Mouse (Mus musculus) bone marrow, adult 2 months (tissue): Measurements from ENCODE around the gene Sphk1. TPM values are rescaled to one million over a fixed set of nuclear protein-coding genes. Genes with fewer than 3 reads are reported as not detected.
A peak's percentile ranks its signal among the peaks of the same experiment; 100 is the strongest.

Experiments used
- H3K27ac ChIP-seq: fragments of 200-500 bp; 2 replicates; pipeline ENCODE4 v1.5.1; 2012; ENCODE audit warnings: low read depth, mild to moderate bottlenecking, control low read depth, inconsistent platforms, low read length; ENCODE audit not compliant: control insufficient read depth, poor library complexity, insufficient read depth
- H3K4me1 ChIP-seq: fragments of 200-500 bp; 2 replicates; pipeline ENCODE4 v1.6.1; 2011; ENCODE audit warnings: low read length; ENCODE audit not compliant: control insufficient read depth, insufficient read depth
- H3K4me3 ChIP-seq: fragments of 200-500 bp; replicated peaks from 2 replicates; pipeline ENCODE3; 2011; ENCODE audit warnings: mild to moderate bottlenecking, low read depth, low read length, control low read depth; ENCODE audit not compliant: control insufficient read depth
- CTCF ChIP-seq: fragments of 200-500 bp; IDR thresholded peaks from 2 replicates; pipeline ENCODE4 v1.5.1; 2011; ENCODE audit warnings: low read length, control low read depth; ENCODE audit not compliant: control insufficient read depth, insufficient read depth
- POLR2A ChIP-seq: fragments of 200-500 bp; IDR thresholded peaks from 2 replicates; pipeline ENCODE4 v1.6.1; 2011; ENCODE audit warnings: low read depth, mild to moderate bottlenecking, control low read depth, low read length, borderline replicate concordance; ENCODE audit not compliant: control insufficient read depth
- WGBS: fragments of 180-500 bp; shearing (Covaris S2); methylation state at CpG from one replicate; pipeline ENCODE4 v1.1.7; 2018; 5-methylcytosine and 5-hydroxymethylcytosine counted together
- polyA plus RNA-seq: library from polyadenylated mRNA; stranded (reverse); fragments of >200 nt; gene quantifications from 2 replicates; pipeline ENCODE4 v1.2.4, GENCODE M21; 2011; ENCODE audit warnings: low replicate concordance; ENCODE audit not compliant: missing spikeins, insufficient read depth, insufficient read length

Gene Sphk1
- polyA plus RNA-seq, 1 experiment, result 31.7 TPM

DNA sequence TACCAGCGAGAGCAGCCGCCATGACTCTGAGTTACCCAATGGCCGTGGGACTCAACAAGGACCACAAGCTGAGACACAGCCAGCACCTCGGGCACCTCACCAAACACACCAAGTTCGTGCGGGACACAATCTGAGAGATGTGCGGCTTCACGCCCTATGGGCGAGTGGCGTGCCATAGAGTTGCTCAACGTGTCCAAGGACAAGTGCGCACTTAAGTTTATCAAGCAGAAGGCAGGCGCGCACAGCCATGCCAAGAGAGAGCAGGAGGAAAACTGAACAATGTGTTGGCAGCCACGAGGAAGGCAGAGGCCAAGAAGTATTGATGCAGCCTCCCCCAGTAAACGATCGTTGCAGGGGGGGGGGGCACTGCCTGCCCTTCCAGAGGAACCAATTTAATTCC is 26.2 kb upstream of the Sphk1 start:
- peaks cover 5% of the 10 kb centered on the region for H3K4me1 ChIP-seq
- H3K27ac ChIP-seq, result no peak overlapping the region; the same call in 1 of the 2 replicates
- TF ChIP-seq CTCF (no peak), POLR2A (no peak)

DNA sequence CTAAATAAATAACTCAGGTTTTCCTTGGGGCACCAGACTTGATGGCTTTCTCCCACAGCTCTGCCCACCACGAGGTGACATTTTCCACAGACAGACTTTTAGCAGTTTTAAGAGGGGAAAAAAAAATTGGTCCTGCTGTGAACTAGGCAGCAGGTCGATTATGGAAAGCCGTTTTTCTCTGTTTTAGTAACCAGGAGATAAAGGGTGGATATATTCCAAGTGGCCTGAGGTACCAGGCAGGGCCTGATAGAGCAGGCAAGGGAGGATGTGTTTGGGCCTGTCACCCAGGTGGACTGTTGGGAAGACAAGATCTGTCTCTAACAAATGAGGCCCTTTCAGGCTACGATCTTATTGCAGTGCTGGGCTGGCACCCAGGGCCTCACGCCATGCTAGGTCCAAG is 25.2 kb upstream of the Sphk1 start:
- peaks cover 5% of the 10 kb centered on the region for H3K4me1 ChIP-seq
- 57% methylated on average over 5 of the region's 5 CpGs for WGBS
- no peak for TF ChIP-seq CTCF
- TF ChIP-seq POLR2A, result no peak

More for the DNA sequence above, 26.2 kb upstream of the Sphk1 start:
- no peak overlapping the region for H3K4me3 ChIP-seq
- WGBS, result 84% methylated on average over 17 of the region's 17 CpGs

DNA sequence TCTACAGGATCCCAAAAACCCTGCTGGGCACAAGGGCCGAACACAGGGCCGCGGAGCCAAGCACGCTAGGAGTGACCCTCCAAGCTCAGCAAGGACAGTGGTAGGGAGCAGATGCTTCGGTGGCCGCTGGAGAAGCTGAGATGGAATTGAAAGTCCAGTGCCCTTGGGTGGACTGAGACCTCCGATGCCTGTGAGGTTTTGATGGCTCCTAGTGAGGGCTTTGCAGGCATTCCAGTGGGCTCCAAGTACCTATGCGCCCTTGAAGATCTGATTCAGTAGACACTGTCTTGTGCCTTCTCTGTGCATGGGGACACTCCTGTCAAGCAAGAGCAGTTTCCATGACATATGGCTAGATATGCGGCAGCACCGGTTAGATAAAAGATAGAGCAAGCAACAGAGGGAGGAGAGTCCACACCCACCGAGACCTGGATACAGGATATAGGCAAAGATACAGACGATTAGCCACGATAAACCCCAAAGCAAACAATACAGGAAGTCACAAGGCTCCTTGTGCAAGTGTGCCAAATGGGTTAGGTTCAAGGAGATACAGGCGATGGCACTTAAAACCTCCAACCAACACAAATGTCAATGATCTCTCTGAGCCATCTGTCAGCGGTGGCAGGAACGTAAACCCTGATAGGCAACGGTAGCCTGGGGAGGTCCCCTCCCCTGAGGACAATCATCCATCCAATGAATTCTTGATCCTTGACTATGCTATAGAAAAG is 24.4 kb upstream of the Sphk1 start:
- Histone ChIP-seq H3K4me1 (peaks cover 5% of the 10 kb centered on the region), H3K27ac (peak overlapping the region; percentile 65), H3K4me3 (no peak overlapping the region)
- TF ChIP-seq CTCF (no peak), POLR2A (no peak)
- WGBS, result 62% methylated on average over 17 of the region's 17 CpGs

More for the DNA sequence above, 25.2 kb upstream of the Sphk1 start:
- Histone ChIP-seq H3K4me3 (no peak overlapping the region), H3K27ac (peak overlapping the region; percentile 65)

DNA sequence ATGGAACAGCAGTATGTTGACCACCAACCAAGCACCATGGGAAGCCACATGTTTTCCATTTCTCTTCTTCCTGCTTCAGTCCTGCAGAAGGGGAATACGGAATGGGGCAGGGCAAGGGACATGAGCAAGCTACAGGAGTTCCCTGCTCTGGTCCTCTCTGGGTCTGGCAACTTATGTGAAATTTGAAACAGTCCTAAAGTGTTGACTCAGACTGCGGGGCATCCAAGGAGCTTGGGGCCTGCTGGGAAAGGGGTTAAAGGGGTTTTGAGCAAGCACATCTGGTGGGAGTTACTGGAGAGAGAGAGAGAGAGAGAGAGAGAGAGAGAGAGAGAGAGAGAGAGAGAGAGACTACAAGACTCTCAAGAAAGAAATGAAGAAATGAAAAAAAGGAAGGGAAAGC is 22.0 kb upstream of the Sphk1 start:
- TF ChIP-seq CTCF, result no peak
- no peak for TF ChIP-seq POLR2A
- no peak overlapping the region for H3K4me3 ChIP-seq
- no peak overlapping the region for H3K27ac ChIP-seq
- whole genome bisulfite sequencing, result 76% methylated on average over 2 of the region's 2 CpGs
- peaks cover 5% of the 10 kb centered on the region for H3K4me1 ChIP-seq

DNA sequence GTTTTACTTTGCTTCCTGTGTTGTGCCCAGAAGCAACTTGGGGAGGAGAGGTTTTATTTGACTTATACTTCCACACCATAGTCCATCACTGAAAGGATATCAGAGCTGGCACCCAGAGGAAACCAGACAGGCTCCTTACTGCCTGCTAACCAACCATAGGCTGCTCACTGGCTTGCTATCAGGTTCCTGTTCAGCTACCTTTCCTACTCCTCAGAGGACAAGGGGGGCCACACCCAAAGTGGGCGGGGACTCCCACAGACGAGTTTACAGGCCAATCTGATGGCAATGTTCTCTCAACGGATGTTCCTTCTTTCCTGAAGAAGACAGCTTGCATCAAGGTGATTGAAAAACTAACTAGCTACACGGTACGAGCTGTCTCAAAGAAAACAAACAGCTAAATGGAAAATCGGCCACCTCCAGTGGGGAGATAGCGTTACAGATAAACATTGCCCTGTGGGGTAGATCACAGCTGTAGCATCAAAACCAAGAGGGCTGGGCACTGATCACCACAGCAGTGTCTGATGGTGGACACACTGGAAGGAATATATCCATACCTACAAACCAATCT is 19.3 kb upstream of the Sphk1 start:
- Histone ChIP-seq H3K4me3 (no peak overlapping the region), H3K4me1 (no peaks in the 10 kb centered on the region), H3K27ac (no peak overlapping the region)
- 54% methylated on average over 7 of the region's 7 CpGs for WGBS
- TF ChIP-seq CTCF (no peak), POLR2A (no peak)

DNA sequence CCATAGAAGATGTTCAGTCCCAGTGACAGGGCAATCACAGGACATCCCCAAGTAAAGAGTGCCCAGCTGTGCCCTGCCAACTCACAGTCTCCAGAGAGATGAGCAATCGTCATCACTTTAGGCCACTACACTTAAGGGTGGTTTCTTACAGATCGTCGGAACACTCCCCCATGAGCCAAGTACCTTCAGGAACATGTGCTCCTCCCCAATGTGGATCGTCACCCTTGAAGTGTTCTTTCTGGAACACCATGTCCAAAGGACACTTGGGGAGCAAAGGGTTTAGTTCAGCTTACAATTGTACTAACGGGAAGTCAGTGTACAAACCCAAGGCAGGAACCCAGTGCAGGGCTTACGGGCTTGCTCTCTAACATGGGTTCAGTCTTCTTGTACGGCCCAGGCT is 18.6 kb upstream of the Sphk1 start:
- WGBS, result 91% methylated on average over 7 of the region's 7 CpGs
- Histone ChIP-seq H3K4me1 (no peaks in the 10 kb centered on the region), H3K4me3 (no peak overlapping the region), H3K27ac (no peak overlapping the region)
- TF ChIP-seq CTCF (no peak), POLR2A (no peak)

DNA sequence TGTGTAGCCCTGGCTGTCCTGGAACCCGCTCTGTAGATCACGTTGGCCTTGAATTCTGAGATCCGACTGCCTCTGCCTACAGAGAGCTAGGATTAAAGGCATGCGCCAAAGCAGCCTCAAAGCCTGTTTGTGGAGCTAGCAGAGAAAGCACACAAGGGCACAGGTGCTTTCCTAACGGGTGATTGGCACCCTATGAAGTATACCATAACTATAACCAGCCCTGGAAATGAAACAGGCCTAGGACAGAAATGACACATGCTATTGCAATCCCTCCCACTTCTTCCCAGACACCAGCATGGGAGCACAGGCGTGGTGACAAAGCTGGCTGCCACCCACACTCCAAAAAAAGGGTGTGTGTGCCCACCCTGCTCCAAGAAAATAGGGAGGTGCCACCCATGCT is 17.7 kb upstream of the Sphk1 start:
- WGBS, result 83% methylated on average over 6 of the region's 6 CpGs
- no peak overlapping the region for H3K27ac ChIP-seq
- TF ChIP-seq POLR2A (no peak), CTCF (no peak)

DNA sequence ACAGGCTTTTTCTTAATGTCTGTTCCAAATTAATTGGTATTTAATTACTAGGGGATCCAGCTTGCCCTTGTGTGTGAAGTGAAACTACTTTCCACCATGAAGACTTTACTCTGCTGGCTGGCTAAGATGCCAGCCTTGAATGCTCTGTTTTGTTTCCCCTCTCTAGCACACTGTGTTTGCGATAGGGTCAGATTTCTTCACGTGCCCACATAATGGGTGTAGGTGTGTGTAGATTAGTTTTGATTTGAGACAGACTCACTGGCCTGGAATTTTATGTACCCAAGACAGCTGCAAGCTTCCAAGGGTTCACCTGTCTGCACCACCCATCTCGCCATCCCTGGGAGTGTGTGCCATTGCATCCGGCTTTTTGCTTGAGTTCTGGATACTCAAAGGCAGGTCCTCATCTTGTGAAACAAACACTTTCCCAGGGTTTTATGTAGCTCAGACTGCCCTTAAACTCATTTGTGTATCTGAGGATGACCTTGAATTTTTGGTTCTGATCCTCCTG is 17.1 kb upstream of the Sphk1 start:
- WGBS, result 81% methylated on average over 4 of the region's 4 CpGs
- TF ChIP-seq CTCF, result no peak
- Histone ChIP-seq H3K27ac (no peak overlapping the region), H3K4me3 (no peak overlapping the region), H3K4me1 (no peaks in the 10 kb centered on the region)

More for the DNA sequence above, 17.7 kb upstream of the Sphk1 start:
- H3K4me3 ChIP-seq, result no peak overlapping the region
- H3K4me1 ChIP-seq, result no peaks in the 10 kb centered on the region
